Mouse (Mus musculus): ENCODE results near the gene Rps6kc1. TPM values are rescaled to one million over a fixed set of nuclear protein-coding genes. Genes with fewer than 3 reads are reported as not detected.

Rps6kc1 gene
- polyA plus RNA-seq, 1 experiment from 2014 or later: 10.0 TPM

DNA sequence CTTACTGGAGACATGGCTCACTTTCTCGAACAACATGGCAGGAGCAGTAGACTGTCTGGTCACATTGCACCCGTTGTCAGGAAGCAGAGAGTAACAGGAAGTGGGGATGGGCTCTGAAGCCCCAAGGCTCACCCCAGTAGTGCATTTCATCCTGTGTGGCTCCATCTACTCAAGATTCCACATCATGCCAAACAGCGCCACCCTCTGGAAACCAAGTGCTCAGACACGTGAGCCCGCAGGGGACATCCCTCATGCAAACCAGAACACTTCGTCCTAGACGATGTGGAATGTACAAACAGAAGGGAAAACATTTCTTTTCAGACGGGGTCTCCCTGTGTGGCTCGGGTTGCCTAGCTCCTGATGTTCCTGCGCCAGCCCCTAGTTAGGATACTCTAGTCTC lies 162.6 kb downstream of the Rps6kc1 start:
- Histone ChIP-seq H3K4me3 (ENCODE audit: low read depth, low read length) (no peak overlapping the region), H3K27me3 (replicated peaks; ENCODE audit: control insufficient read depth, insufficient read depth, low read length) (no peaks in the 10 kb centered on the region), H3K4me2 (no peak overlapping the region), H3K9me3 (ENCODE audit: control insufficient read depth, low read length) (no peaks in the 10 kb centered on the region), H3K36me3 (ENCODE audit: control insufficient read depth, insufficient read depth, low read length) (no peaks in the 10 kb centered on the region), H3K27ac (ENCODE audit: low read depth, low read length) (no peak overlapping the region), H3K4me1 (replicated peaks; ENCODE audit: control insufficient read depth, insufficient read depth, low read length) (no peaks in the 10 kb centered on the region), H3K9ac (ENCODE audit: low read depth, low read length) (no peak overlapping the region)
- DNase-seq (ENCODE audit: low spot score): no peak
- WGBS: 81% methylated on average over 10 of the region's 10 CpGs
- no peak for ATAC-seq (replicated peaks; ENCODE audit: low FRiP score)

- no peak for DNase-seq (ENCODE audit: low spot score)
- no peaks in the 10 kb centered on the region for H3K9me3 ChIP-seq (ENCODE audit: control insufficient read depth, low read length)
- H3K4me3 ChIP-seq (ENCODE audit: low read depth, low read length): no peak overlapping the region
- WGBS: 75% methylated on average over 5 of the region's 5 CpGs
- no peak for ATAC-seq (replicated peaks; ENCODE audit: low FRiP score)
- no peak overlapping the region for H3K4me2 ChIP-seq
- no peaks in the 10 kb centered on the region for H3K27me3 ChIP-seq (replicated peaks; ENCODE audit: control insufficient read depth, insufficient read depth, low read length)
- no peaks in the 10 kb centered on the region for H3K4me1 ChIP-seq (replicated peaks; ENCODE audit: control insufficient read depth, insufficient read depth, low read length)
- no peak overlapping the region for H3K27ac ChIP-seq (ENCODE audit: low read depth, low read length)
- no peak overlapping the region for H3K9ac ChIP-seq (ENCODE audit: low read depth, low read length)
- H3K36me3 ChIP-seq (ENCODE audit: control insufficient read depth, insufficient read depth, low read length): no peaks in the 10 kb centered on the region
These were observed 170.1 kb downstream of the Rps6kc1 start for GRCm38 (mm10) chr1:190741421-190741820.

DNA sequence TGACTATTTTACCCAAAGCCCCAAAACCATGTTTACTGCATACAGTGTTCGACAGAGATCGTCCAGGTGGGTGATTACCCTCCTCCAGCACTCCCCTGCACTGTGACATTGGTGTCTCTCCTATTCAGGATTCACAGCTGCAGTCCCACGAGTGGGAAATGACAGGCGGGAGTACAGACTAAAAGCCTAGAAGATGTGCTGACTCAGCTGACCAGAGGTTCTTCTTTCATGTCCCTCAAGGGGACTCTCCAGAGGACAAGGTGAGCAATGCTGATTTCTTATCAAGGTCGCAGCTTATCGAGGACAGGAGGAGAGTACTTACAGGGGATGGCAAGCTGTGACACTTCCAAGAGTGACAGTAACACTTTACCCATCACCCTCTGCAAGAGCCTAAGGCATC lies 178.8 kb downstream of the Rps6kc1 start:
- Histone ChIP-seq H3K9me3 (ENCODE audit: control insufficient read depth, low read length) (no peaks in the 10 kb centered on the region), H3K27ac (ENCODE audit: low read depth, low read length) (no peak overlapping the region), H3K4me1 (replicated peaks; ENCODE audit: control insufficient read depth, insufficient read depth, low read length) (no peaks in the 10 kb centered on the region), H3K27me3 (replicated peaks; ENCODE audit: control insufficient read depth, insufficient read depth, low read length) (no peaks in the 10 kb centered on the region), H3K9ac (ENCODE audit: low read depth, low read length) (no peak overlapping the region), H3K4me2 (no peak overlapping the region), H3K4me3 (ENCODE audit: low read depth, low read length) (no peak overlapping the region), H3K36me3 (ENCODE audit: control insufficient read depth, insufficient read depth, low read length) (no peaks in the 10 kb centered on the region)
- DNase-seq (ENCODE audit: low spot score) (no peak), ATAC-seq (replicated peaks; ENCODE audit: low FRiP score) (no peak)
- WGBS: 61% methylated on average over 6 of the region's 6 CpGs

DNA sequence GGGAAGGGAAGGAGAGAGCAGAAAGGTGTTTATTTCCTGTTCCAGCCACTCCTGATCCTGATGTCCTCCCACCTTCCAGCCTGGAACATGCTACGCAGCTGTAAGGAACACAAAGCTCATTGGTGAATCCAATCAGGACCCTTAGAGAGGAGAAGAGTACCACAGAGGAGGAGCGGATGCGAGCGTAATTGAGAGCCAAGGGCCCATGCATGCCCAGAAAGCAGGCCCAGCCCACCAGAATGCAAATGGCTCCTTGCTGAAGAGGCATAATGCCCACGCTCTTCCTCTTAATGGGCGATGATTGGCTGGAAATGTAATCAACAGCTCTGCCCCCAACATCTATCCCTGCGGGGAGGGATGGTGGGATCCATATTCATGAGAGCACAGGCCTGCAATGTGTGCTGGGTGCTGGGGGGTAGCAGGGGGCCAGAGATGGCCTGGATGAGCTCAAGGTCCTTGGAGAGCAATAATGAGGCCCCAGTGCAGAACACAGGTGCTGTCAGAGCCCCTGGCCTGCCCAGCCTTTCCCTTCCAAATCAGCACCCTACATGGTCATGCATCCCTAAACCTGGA lies 182.0 kb downstream of the Rps6kc1 start:
- Histone ChIP-seq H3K4me1 (replicated peaks; ENCODE audit: control insufficient read depth, insufficient read depth, low read length) (no peaks in the 10 kb centered on the region), H3K4me2 (no peak overlapping the region), H3K9ac (ENCODE audit: low read depth, low read length) (no peak overlapping the region), H3K27ac (ENCODE audit: low read depth, low read length) (no peak overlapping the region), H3K27me3 (replicated peaks; ENCODE audit: control insufficient read depth, insufficient read depth, low read length) (no peaks in the 10 kb centered on the region), H3K9me3 (ENCODE audit: control insufficient read depth, low read length) (no peaks in the 10 kb centered on the region), H3K4me3 (ENCODE audit: low read depth, low read length) (no peak overlapping the region), H3K36me3 (ENCODE audit: control insufficient read depth, insufficient read depth, low read length) (no peaks in the 10 kb centered on the region)
- no peak for DNase-seq (ENCODE audit: low spot score)
- WGBS: 71% methylated on average over 7 of the region's 7 CpGs
- ATAC-seq (replicated peaks; ENCODE audit: low FRiP score): no peak

DNA sequence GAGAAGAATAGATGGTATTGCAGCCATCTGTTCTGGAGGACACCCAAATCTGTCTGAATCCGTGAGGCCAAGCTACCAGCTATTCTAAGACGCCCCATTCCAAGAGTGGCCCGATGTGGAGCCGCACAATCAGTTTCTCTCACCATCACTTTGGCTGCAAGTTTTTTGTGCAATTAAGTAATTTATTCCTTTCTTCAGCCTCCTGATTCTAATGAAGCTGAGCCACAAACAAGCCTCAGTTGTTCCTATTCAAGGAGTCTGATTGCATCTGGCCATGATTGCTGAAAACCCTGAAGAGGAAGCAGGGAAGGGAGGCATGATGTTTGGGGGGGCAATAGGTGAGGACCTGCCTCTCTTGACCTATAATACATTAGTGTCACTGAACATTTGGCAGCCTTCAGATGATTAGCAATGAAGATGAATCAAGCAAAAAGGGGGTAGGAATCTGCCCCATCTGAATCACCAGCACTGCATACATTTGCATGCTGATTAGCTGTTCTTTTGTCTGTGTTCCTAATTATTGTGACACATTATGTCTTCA lies 183.4 kb downstream of the Rps6kc1 start:
- no peaks in the 10 kb centered on the region for H3K36me3 ChIP-seq (ENCODE audit: control insufficient read depth, insufficient read depth, low read length)
- H3K4me2 ChIP-seq: no peak overlapping the region
- 87% methylated on average over 4 of the region's 4 CpGs for WGBS
- H3K9ac ChIP-seq (ENCODE audit: low read depth, low read length): no peak overlapping the region
- H3K4me1 ChIP-seq (replicated peaks; ENCODE audit: control insufficient read depth, insufficient read depth, low read length): no peaks in the 10 kb centered on the region
- no peaks in the 10 kb centered on the region for H3K9me3 ChIP-seq (ENCODE audit: control insufficient read depth, low read length)
- no peaks in the 10 kb centered on the region for H3K27me3 ChIP-seq (replicated peaks; ENCODE audit: control insufficient read depth, insufficient read depth, low read length)
- ATAC-seq (replicated peaks; ENCODE audit: low FRiP score) (no peak), DNase-seq (ENCODE audit: low spot score) (no peak)
- no peak overlapping the region for H3K4me3 ChIP-seq (ENCODE audit: low read depth, low read length)
- H3K27ac ChIP-seq (ENCODE audit: low read depth, low read length): no peak overlapping the region

DNA sequence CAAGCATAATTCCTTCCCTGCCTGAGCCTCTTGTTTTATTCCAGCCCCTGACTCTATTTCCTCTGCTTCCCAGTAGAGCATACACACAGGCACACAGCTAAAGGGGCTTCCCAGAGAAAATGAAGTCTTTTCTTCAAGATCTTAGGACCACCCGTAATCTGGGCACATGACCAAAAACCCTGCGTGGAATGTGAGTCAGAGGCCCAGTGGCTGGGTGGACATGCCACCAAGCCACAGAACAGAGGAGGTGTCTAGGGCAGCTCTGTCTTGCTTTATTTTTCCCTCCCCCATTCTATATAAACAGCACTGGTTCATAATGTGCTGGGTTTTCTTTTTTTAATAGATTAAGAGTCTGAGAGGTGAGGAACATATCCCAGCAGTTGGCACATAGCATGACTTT lies 184.2 kb downstream of the Rps6kc1 start:
- no peaks in the 10 kb centered on the region for H3K9me3 ChIP-seq (ENCODE audit: control insufficient read depth, low read length)
- no peak for DNase-seq (ENCODE audit: low spot score)
- ATAC-seq (replicated peaks; ENCODE audit: low FRiP score): no peak
- H3K4me2 ChIP-seq: no peak overlapping the region
- no peak overlapping the region for H3K27ac ChIP-seq (ENCODE audit: low read depth, low read length)
- 78% methylated on average over 2 of the region's 2 CpGs for WGBS
- no peak overlapping the region for H3K4me3 ChIP-seq (ENCODE audit: low read depth, low read length)
- no peaks in the 10 kb centered on the region for H3K36me3 ChIP-seq (ENCODE audit: control insufficient read depth, insufficient read depth, low read length)
- no peaks in the 10 kb centered on the region for H3K27me3 ChIP-seq (replicated peaks; ENCODE audit: control insufficient read depth, insufficient read depth, low read length)
- H3K4me1 ChIP-seq (replicated peaks; ENCODE audit: control insufficient read depth, insufficient read depth, low read length): no peaks in the 10 kb centered on the region
- no peak overlapping the region for H3K9ac ChIP-seq (ENCODE audit: low read depth, low read length)

DNA sequence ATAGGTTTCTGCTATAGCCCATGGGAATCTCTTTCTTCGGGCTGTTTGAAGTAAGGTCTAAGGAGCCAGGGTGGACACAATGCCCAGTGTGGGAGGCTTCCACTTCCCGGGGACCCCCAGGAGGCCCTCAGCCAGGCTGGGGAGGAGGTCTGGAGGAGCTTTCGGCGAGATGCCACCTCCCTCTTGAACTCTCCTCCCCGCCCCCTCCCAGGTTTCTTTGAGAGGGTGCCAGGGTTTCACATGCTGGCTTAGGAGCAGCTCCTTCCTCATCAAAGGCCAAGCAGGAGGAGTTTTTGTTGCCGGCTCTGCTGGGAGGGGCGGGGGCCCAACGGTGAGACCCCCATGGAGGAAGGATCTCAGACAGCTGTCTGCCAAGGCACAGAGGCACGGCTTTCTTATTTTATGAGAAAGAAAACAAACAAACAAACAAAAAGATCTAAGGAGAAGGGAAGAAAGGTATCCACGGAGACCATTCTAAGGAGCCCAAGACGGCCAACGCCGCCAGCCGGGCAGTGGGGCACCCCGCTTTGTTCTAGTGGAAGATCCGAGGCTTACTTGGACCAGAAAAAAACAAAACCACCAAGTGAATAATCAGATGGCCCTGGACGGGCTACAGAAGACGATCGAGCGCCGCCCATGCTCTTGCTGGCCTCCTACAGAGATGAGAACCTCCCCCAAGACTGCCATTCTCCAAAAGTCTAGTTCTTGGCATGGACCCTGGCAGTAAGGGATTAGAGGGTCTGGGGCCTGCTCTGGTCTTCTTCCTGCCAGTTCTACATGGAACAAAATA lies 186.8 kb downstream of the Rps6kc1 start:
- H3K4me3 ChIP-seq (ENCODE audit: low read depth, low read length): no peak overlapping the region
- no peak overlapping the region for H3K4me2 ChIP-seq
- H3K27ac ChIP-seq (ENCODE audit: low read depth, low read length): no peak overlapping the region
- no peaks in the 10 kb centered on the region for H3K36me3 ChIP-seq (ENCODE audit: control insufficient read depth, insufficient read depth, low read length)
- no peak overlapping the region for H3K9ac ChIP-seq (ENCODE audit: low read depth, low read length)
- no peaks in the 10 kb centered on the region for H3K9me3 ChIP-seq (ENCODE audit: control insufficient read depth, low read length)
- 56% methylated on average over 21 of the region's 21 CpGs for WGBS
- DNase-seq (ENCODE audit: low spot score) (no peak), ATAC-seq (replicated peaks; ENCODE audit: low FRiP score) (no peak)
- no peaks in the 10 kb centered on the region for H3K4me1 ChIP-seq (replicated peaks; ENCODE audit: control insufficient read depth, insufficient read depth, low read length)
- H3K27me3 ChIP-seq (replicated peaks; ENCODE audit: control insufficient read depth, insufficient read depth, low read length): no peaks in the 10 kb centered on the region

DNA sequence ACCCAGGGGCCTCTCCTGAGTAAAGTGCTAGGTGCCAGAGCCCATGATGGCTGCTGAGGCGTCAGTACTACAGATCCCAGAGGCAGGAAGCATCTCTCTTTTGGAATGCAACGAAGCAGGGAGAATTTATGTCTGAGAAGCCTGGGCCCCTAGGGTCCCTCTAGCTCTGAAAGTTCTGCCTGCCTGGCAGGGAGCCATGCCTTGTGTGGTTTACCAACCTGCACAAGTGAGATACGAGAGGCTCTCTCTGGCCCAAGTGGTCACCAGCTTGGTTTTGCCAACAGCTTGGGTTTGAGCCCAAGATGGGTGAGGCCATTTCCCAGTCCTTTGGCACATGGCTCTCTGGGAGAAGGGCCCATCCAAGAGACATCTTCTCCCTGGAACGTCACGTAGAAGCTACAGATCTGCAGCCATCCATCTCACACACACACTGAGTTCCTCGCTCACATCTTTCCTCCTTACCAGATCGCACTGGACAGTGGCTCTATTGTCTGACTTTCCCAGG lies 187.6 kb downstream of the Rps6kc1 start:
- no peaks in the 10 kb centered on the region for H3K9me3 ChIP-seq (ENCODE audit: control insufficient read depth, low read length)
- no peak overlapping the region for H3K27ac ChIP-seq (ENCODE audit: low read depth, low read length)
- H3K4me1 ChIP-seq (replicated peaks; ENCODE audit: control insufficient read depth, insufficient read depth, low read length): no peaks in the 10 kb centered on the region
- WGBS: 78% methylated on average over 7 of the region's 7 CpGs
- H3K4me3 ChIP-seq (ENCODE audit: low read depth, low read length): no peak overlapping the region
- no peaks in the 10 kb centered on the region for H3K27me3 ChIP-seq (replicated peaks; ENCODE audit: control insufficient read depth, insufficient read depth, low read length)
- ATAC-seq (replicated peaks; ENCODE audit: low FRiP score) (no peak), DNase-seq (ENCODE audit: low spot score) (no peak)
- no peaks in the 10 kb centered on the region for H3K36me3 ChIP-seq (ENCODE audit: control insufficient read depth, insufficient read depth, low read length)
- H3K9ac ChIP-seq (ENCODE audit: low read depth, low read length): no peak overlapping the region
- no peak overlapping the region for H3K4me2 ChIP-seq

GRCm38 (mm10) chr1:190713848-190714247 lies 197.7 kb downstream of the Rps6kc1 start:
- H3K4me2 ChIP-seq: no peak overlapping the region
- no peaks in the 10 kb centered on the region for H3K9me3 ChIP-seq (ENCODE audit: control insufficient read depth, low read length)
- H3K27ac ChIP-seq (ENCODE audit: low read depth, low read length): no peak overlapping the region
- H3K9ac ChIP-seq (ENCODE audit: low read depth, low read length): no peak overlapping the region
- no peaks in the 10 kb centered on the region for H3K27me3 ChIP-seq (replicated peaks; ENCODE audit: control insufficient read depth, insufficient read depth, low read length)
- WGBS: 74% methylated on average over 6 of the region's 6 CpGs
- H3K4me1 ChIP-seq (replicated peaks; ENCODE audit: control insufficient read depth, insufficient read depth, low read length): no peaks in the 10 kb centered on the region
- no peaks in the 10 kb centered on the region for H3K36me3 ChIP-seq (ENCODE audit: control insufficient read depth, insufficient read depth, low read length)
- ATAC-seq (replicated peaks; ENCODE audit: low FRiP score) (no peak), DNase-seq (ENCODE audit: low spot score) (no peak)
- no peak overlapping the region for H3K4me3 ChIP-seq (ENCODE audit: low read depth, low read length)

All from liver, embryonic 11.5 days (tissue).